Mouse (Mus musculus) hindlimb bud, embryonic 11.5 days (tissue): ENCODE results near the gene Oprl1.

Experiments
- DNase-seq: peaks from one replicate; pipeline ENCODE4 v3.0.0-alpha.2; 2012; ENCODE audit warnings: low read depth, low spot score; ENCODE audit errors: extremely low spot score

Oprl1 gene

DNA sequence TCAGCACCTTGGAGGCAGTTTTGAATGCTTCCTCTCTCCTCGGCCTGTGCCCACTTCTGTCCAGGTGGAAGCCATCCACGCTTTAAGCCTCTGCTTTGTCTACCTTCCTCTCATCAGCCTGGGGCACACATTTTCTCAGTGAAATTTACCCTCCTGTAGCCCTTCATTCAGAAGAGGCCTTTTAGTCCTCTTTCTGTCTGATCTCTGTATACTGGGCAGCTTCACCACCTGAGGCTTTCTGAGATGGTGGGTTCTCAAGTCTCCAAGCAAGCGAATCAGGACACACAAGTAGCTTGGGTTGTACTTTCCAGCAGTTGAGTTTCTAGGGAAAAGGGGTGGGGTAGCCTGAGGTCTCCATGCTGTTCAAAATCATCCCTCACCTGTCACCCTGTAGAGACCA, 22.5 kb upstream of the Oprl1 start:
- no peak for DNase-seq

DNA sequence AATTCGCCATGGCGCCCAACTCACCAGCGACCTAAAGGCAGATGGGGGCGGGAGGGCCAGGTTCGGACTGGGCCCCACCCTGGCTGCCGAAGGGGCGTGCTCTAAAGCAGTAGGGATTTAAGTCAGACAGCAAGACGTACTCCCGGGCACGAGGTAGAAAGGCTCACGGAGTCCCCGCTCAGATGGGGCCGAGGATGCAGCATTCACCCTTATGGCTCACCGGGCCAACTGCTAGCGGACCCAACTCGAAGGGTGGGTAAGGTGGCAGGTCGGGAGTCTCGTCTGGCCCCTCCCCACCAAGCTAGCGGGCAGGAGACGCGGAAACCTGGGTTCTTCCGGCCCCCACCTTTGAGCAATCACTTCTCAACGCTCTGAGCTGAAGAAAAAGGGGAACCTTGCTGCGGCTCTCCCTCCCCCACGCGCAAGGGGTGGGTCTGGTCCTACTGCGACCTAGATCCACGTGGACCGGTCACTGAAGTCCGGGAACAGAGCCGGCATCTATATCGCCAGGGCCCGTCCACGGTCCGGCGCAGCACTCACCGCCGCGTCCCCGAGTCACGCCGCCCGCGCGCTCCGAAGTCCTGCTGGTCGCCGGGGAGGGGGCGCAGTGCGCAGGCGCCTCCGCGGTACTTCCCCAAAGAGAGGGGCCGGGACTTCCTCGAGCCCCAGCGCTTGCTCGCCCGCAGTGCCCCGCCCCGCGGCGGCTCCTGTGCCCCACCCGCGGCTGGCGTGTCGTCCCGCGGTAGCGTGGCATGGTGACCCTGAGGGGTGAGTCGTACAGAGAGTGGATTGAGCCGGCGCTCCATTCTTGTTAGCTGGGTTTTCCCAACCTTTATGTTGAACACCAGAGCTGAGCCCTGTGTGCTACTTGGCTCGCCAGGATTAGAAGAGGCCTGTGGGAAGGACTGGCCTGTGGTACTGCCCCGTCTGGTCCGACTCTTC, 21.2 kb upstream of the Oprl1 start, which contains the start of gene Rgs19:
TSS of gene Rgs19 (minus strand) at position 639 of the 942 bp plus-strand sequence.
- DNase-seq = no peak

DNA sequence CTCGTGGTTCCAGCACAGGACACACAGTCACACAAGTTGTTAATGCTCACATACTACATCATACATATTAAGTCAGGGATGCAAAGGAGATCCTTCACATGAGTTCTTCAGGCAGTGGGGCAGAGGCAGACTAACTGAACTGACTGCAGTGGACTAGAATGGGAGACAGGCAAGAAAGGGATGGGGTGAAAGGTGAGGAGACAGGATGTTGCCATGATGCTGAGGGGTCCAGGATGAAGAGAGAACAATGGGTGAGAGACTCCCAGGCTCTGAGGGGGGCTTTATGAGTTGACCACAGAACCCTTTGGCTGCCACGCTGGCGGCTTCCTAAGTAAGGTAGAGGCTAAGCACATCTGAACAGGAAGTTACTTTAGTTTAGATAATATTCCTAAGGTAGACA, 20.2 kb upstream of the Oprl1 start:
- DNase-seq = no peak

GRCm38 (mm10) chr2:181695776-181696175, 19.0 kb upstream of the Oprl1 start:
- no peak for DNase-seq

DNA sequence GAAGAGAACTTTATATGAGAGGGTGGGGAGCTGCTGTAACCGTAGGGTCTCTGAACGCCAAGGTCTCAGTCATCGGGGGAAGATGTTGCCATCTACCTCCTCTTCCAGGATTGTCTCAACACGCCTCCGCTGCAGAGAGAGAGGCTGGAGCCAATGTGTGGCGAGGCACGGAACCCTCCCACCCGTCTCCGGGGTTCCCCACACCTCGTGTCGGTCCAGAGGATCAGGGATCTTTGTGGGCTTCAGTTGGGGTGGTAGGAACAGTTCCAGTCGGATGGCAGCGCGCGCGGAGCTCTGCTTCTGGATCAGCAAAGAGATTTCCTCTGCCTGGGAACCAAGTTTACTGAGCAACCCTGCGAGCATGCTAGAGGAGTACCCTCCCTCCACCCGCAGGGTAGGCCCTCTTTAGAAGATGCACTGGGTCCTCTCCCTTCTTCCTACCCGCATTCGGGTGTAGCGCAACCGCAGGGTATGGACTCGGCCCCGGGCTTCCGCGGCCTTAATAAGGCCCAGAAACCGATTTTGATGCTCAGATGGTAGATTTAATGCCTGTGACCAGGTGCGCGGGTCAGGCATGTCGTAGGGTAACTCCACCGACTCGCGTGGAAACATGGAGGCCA, 17.9 kb upstream of the Oprl1 start:
- no peak for DNase-seq

DNA sequence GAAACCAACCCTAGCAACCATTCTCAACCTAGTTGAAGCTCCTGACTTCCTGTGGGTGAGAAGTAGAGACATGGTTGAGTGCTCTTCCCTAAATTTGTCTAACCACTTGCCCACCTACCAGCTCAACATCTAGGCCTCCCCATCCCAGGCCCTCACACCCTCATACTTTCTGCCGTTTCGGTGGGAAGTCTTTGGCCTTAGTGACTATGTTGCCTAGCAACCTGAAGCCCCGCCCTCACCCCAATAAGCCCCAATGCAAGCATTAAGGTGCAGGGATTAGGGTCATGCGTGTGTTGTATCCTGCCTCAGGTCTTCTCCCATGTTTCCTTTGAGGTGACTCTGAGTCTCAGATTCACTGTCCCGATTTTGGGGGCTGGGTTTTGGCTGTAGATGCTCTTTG, 16.6 kb upstream of the Oprl1 start, which contains the start of gene Lkaaear1:
TSS of gene Lkaaear1 (minus strand) at position 202 of the 400 bp plus-strand sequence.
- no peak for DNase-seq

DNA sequence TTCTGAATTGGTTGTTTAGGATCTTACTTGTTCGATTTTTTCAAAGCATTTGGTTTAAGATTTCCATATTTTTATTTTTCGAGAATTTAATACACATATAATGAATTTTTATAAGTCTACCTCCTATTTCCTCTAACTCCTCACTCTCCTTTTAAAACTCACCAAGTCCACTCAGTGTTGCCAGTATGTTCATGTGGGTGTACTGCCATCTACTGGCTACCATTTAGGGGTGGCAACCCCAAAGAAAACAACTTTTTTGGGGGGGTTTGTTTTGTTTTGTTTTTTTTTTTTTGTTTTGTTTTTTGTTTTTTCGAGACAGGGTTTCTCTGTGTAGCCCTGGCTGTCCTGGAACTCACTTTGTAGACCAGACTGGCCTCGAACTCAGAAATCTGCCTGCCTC, 8.1 kb upstream of the Oprl1 start:
- DNase-seq = no peak

DNA sequence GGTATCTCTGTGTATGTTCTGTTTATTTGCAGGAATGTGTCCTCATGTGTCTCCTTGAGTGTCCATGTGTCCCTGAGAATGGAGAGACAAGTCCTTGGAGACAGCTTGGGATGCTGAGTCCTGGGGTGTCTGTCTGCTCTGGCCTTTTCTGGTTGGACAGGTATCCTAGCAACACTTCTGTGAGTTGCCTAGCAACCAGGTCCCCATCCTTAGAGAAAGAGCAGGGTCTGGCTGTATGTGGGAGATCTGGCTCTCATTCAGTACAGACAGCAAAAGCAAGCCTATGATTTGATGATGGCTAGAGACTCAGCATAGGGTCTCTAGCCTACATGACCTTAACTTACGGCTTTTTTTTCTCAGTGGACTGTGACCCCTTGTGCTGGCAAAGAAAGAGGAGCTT, 1.1 kb upstream of the Oprl1 start:
- no peak for DNase-seq

DNA sequence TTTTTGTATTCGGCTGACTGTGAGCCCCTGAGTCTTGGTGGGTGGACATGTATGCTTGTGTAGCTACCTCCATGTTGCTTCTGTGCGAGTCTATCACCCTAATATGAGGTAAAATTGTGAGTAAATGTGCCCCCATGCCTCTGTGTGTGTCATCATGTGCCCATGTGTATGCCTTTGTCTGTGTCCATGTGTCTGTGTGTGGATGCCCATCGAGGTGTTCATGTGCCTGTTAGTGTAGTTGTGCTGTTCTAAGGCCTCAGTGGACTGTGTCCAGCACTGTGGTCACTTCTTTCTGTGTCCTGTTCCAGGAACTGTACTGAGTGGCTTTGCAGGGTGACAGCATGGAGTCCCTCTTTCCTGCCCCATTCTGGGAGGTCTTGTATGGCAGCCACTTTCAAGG, 566 bp downstream of the Oprl1 start:
- DNase-seq = no peak

DNA sequence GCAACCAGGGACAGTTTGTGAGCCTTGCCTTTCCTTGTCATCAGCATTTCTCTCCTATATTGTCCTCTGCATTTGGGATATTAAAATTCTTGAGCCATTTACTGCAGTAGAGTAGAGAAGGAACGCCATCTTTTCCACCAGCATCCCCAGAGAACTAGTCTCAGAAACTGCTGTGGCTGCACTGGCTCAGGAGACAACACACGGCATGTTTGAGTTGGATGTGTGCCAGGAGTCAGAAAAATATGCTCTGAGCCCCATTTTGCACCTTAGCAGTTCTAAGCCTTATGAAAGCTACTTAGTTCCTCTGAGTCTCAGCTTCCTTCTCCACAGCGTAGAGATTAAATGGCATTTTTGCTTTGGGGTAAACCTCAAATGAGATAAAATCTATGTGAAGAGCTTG, 2.2 kb downstream of the Oprl1 start:
- no peak for DNase-seq

- no peak for DNase-seq
Measured at GRCm38 (mm10) chr2:181720061-181720460, 5.2 kb downstream of the Oprl1 start.

DNA sequence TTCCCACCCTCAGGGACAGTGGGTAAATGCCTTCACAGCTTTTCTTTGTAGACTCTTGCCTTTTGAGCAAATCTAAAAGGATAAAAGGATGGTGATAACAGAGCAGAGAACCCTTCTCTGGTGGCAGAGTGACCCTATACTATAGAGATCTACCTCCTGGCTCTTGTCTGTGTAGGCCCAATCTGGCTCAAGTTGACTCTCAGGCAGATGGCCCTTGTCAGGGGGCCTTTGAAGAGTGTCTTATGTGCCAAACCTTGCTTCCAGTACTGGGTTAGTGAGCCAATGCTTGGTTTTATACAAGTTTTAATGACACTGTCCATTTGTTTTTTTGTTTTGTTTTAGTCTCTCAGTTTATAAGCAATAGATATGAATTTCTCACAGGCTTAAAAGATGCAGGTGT, 6.4 kb downstream of the Oprl1 start:
- DNase-seq = no peak

- no peak for DNase-seq
Measured at GRCm38 (mm10) chr2:181722213-181722612, 7.4 kb downstream of the Oprl1 start.

GRCm38 (mm10) chr2:181727659-181728262, 12.9 kb downstream of the Oprl1 start:
- no peak for DNase-seq

GRCm38 (mm10) chr2:181730051-181730450, 15.2 kb downstream of the Oprl1 start:
- no peak for DNase-seq

- DNase-seq = no peak
Measured at GRCm38 (mm10) chr2:181752626-181753025, 37.8 kb downstream of the Oprl1 start.

DNA sequence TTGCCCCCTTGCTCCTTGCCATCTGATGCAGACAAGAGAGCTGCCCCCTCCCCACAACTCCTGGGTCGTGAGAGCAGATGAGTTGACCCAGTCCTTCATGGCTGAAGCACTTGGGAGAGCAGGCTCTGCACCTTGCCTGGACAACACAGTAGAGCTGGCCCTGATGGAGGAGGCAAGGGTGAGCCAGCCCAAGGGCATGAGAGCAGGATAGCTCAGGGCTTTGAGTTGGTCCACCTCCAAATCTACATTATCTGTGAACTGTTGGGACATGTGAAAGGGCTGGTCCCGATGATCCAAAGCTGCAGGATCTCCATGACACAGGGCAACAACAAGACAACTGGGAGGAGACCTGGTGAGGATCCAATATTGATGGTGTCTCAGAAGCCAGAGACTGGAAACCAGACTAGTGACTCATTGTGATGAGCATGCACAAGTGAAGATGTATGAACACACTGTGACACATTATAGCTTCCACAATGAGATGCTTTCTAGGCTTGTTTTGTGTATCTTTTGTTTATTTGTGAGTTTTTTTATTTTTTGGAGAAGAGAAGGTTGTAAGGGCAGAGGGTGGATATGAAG, 43.4 kb downstream of the Oprl1 start:
- no peak for DNase-seq

DNA sequence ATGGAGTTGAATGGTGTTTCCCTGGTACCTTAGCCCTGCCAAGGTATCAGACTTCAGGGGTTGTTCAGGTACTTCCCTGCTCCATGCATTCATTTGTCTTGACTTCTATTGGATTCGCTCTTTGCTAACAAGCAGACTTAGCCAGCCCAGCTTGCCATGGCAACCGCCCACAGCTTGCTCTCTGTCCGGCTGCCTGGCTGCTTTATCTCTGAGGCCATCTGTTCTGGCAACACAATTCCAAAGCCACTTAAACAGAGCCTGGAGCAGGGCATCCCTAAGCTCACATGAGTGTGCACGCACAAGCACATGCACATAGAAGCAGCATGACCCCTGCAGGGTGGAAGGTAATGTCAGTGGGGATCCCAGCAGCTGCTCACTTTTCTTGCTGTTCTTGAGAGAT, 44.2 kb downstream of the Oprl1 start:
- no peak for DNase-seq

- no peak for DNase-seq
Measured at GRCm38 (mm10) chr2:181763006-181763830, 48.4 kb downstream of the Oprl1 start, which contains the start of gene Myt1. Gene Myt1 (plus strand): TSS chr2:181763332.

- no peak for DNase-seq
Measured at GRCm38 (mm10) chr2:181763886-181764527, 49.2 kb downstream of the Oprl1 start.
